Mouse (Mus musculus) frontal cortex, postnatal 10 days (tissue): ENCODE measurements around the gene Fbp1.
"Not testable (repeated sequence)": the region's sequence is repeated elsewhere in the genome, so short reads cannot be mapped to it uniquely, and the experiment has no call there.

Source experiments
- DNase-seq, 2 experiments: peaks; one replicate each; pipeline ENCODE4 v3.0.0; 2022; ENCODE audit warnings: low spot score in 2 of 2, mixed read lengths in 1 of 2

Gene Fbp1

DNA sequence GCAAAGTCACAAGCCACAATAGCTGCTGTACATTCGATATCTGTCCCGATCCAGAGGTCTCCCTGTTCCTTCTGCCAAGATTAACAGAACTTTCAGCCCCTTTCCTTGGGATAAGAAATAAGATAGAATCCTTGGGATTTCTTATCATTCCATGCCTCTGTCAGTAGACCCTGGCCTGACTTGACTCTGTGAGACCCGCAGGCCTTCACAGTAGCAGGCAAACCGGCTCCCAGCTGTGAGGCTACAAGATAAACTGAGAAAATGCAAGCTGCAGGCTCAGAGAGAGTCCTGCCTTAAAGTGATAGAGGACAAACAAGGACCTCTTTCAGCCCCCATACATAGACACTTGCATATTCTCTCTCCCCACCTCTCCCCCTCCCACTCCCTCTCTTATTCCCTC is 54.7 kb downstream of the Fbp1 start:
- DNase-seq: no peak

DNA sequence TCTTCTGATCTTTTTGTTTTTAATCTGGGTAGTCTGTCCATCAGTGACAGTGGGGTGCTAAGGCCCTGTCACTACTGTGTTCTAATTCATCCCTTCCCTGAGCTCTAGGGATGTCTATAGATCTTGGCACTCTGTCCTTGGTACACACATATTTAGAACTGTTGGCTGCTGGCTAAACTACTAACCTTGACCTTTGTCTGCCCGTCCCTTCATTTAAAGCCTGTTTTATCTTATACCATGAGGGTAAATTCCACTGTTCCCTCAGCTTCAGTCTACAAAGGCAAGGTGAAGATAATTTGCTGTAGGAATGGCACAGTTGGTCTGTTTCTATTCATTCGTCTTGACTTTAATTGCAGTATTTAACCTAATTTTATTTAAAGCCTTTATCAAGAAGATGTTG is 55.8 kb downstream of the Fbp1 start:
- no peak for DNase-seq

DNA sequence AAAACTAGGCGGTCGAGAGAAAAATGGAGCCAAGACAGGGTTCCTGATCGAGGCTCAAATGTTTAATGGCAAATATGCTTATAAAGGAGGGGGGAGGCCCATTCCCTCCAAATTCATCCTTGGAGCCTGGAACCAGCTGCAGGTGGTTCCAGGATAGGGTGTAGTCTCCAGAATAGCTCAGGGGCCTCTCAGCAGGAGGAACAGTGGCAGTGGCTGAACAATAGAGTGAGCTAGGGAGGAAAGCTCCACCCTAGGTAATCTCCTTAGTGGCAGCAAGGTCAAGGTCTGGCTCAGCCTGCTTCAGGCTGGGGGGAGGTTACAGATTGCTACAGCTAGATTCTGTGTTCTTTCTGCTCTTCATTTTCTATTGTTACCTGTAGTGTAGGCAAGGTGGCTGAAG is 72.4 kb downstream of the Fbp1 start:
- DNase-seq: not testable (repeated sequence)
